ENCODE assay signal across 16 mouse cellular contexts in genomic region chr1:69103211-69103706, GRCm38 (mm10). TPM values are rescaled to one million over a fixed set of nuclear protein-coding genes. Genes with fewer than 3 reads are reported as not detected.
DNase-seq lines count a peak whose midpoint lies in the region; ATAC-seq lines count a peak whose summit lies in the region.
"Had no signal": no experiment of that assay in that cellular context is flagged by ENCODE, and none has a peak within 500 bp of the region (broad histone marks: within the 10 kb centered on the region; RNA-seq: fewer than 3 reads in every experiment).

No protein-coding gene starts in this region.

- no peak for ATAC-seq in heart, embryonic 14.5 days (ENCODE audit: insufficient number of reproducible peaks, insufficient read depth, low FRiP score, low read depth)
- ATAC-seq in forebrain, embryonic 14.5 days, result no peak
- ATAC-seq in midbrain, embryonic 13.5 days, result no peak

- H3K36me3 ChIP-seq in heart, embryonic 14.5 days (ENCODE audit: control insufficient read depth, insufficient read depth, low read length), result no peaks in the 10 kb centered on the region
- no peaks in the 10 kb centered on the region for H3K36me3 ChIP-seq in forebrain, embryonic 14.5 days (ENCODE audit: control insufficient read depth, insufficient read depth, low read length)
- H3K36me3 ChIP-seq in midbrain, embryonic 13.5 days, result no peaks in the 10 kb centered on the region
- H3K36me3 ChIP-seq: embryonic facial prominence, embryonic 13.5 days had no signal

- no peaks in the 10 kb centered on the region for H3K9me3 ChIP-seq in heart, embryonic 14.5 days (ENCODE audit: control insufficient read depth, low read length)
- no peaks in the 10 kb centered on the region for H3K9me3 ChIP-seq in forebrain, embryonic 14.5 days (replicated peaks; ENCODE audit: control insufficient read depth, low read length)
- H3K9me3 ChIP-seq in midbrain, embryonic 13.5 days, result no peaks in the 10 kb centered on the region
- H3K9me3 ChIP-seq: embryonic facial prominence, embryonic 13.5 days had no signal

- DNase-seq in cerebellum, postnatal 10 days, result peak; percentile 56 to 60
- DNase-seq in cerebellum, postnatal 4 days (ENCODE audit: low spot score in 2 of 2), result no peak
- no peak for DNase-seq in heart, postnatal 4 days
- DNase-seq in forebrain, embryonic 14.5 days (ENCODE audit: low spot score), result no peak
- DNase-seq in right cerebral cortex, postnatal 25 days, result no peak
- DNase-seq in cerebellum, postnatal 36 days, result no peak
- DNase-seq: adrenal gland, postnatal 10 days; heart, postnatal 36 days; kidney, adult 11 months; kidney, postnatal 25 days; lung, embryonic 14.5 days; thymus, postnatal 4 days had no signal

- H3K4me1 ChIP-seq in heart, embryonic 14.5 days (ENCODE audit: control insufficient read depth in 2 of 2, insufficient read depth in 2 of 2, low read length in 2 of 2), result peaks cover 0 to 10% of the 10 kb centered on the region in 2 experiments; a peak in 2 of 4 replicates
- H3K4me1 ChIP-seq in forebrain, embryonic 14.5 days (ENCODE audit: control insufficient read depth, insufficient read depth, low read length), result 0 out of 2 replicates have a peak, but pooled peaks cover 7% of the 10 kb centered on the region
- H3K4me1 ChIP-seq in midbrain, embryonic 13.5 days (replicated peaks), result peaks cover 31% of the 10 kb centered on the region

- peak overlapping the region; percentile 35 for H3K9ac ChIP-seq in heart, embryonic 14.5 days (ENCODE audit: low read length)
- no peak overlapping the region for H3K9ac ChIP-seq in forebrain, embryonic 14.5 days (ENCODE audit: low read length)
- peak overlapping the region; percentile 10; the same call in 1 of the 2 replicates for H3K9ac ChIP-seq in midbrain, embryonic 13.5 days (replicated peaks)
- H3K9ac ChIP-seq: embryonic facial prominence, embryonic 13.5 days; lung, embryonic 14.5 days had no signal

- 55% methylated on average over 6 of the region's 6 CpGs for WGBS in heart, embryonic 14.5 days
- 63% methylated on average over 6 of the region's 6 CpGs for WGBS in forebrain, embryonic 14.5 days
- WGBS in midbrain, embryonic 13.5 days, result 28% methylated on average over 6 of the region's 6 CpGs

- no peaks in the 10 kb centered on the region; the same call in 1 of the 2 replicates for H3K27me3 ChIP-seq in heart, embryonic 14.5 days (ENCODE audit: control insufficient read depth, insufficient read depth, low read length)
- H3K27me3 ChIP-seq in forebrain, embryonic 14.5 days (replicated peaks; ENCODE audit: control insufficient read depth, insufficient read depth, low read length), result peaks cover 16% of the 10 kb centered on the region
- H3K27me3 ChIP-seq in midbrain, embryonic 13.5 days, result no peaks in the 10 kb centered on the region
- H3K27me3 ChIP-seq: CH12.LX had no signal

- H3K27ac ChIP-seq in heart, embryonic 14.5 days (replicated peaks in 1 of 2; ENCODE audit: control insufficient read depth in 1 of 2, insufficient read depth in 1 of 2, low read depth in 2 of 2, low read length in 2 of 2), result no peak overlapping the region
- no peak overlapping the region for H3K27ac ChIP-seq in forebrain, embryonic 14.5 days (ENCODE audit: low read depth, low read length)
- peak overlapping the region; percentile 31; the same call in 1 of the 2 replicates for H3K27ac ChIP-seq in midbrain, embryonic 13.5 days
- H3K27ac ChIP-seq: embryonic facial prominence, embryonic 13.5 days had no signal

- no peak overlapping the region for H3K4me3 ChIP-seq in heart, embryonic 14.5 days (ENCODE audit: control insufficient read depth in 1 of 2, insufficient read depth in 1 of 2, low read depth in 1 of 2, low read length in 2 of 2)
- no peak overlapping the region for H3K4me3 ChIP-seq in forebrain, embryonic 14.5 days (ENCODE audit: low read depth, low read length)
- H3K4me3 ChIP-seq in midbrain, embryonic 13.5 days (replicated peaks), result 0 out of 2 replicates have a peak overlapping the region, but pooled peaks have one; percentile 10
- H3K4me3 ChIP-seq: embryonic facial prominence, embryonic 13.5 days had no signal

- H3K4me2 ChIP-seq in heart, embryonic 14.5 days (ENCODE audit: low read length), result peak overlapping the region; percentile 55
- H3K4me2 ChIP-seq in forebrain, embryonic 14.5 days (ENCODE audit: low read length), result peak overlapping the region; percentile 20; the same call in 1 of the 2 replicates
- H3K4me2 ChIP-seq in midbrain, embryonic 13.5 days (replicated peaks), result peak overlapping the region; percentile 32
- H3K4me2 ChIP-seq: embryonic facial prominence, embryonic 13.5 days; lung, embryonic 14.5 days had no signal

RNA-seq across cellular contexts. Expression of gene Erbb4, which starts 4.6 kb away (rescaled TPM):
- 13.4 and 13.8 TPM in 2 replicates for polyA plus RNA-seq in heart, embryonic 14.5 days (2014; fragmentation: Nextera tagmentation; extraction: Ambion mirVana)
- 10 to 100 TPM; 26.5 to 28.0 TPM for total RNA-seq in heart, postnatal 4 days (2021)
- 8.4 and 14.4 TPM in 2 replicates for polyA plus RNA-seq in forebrain, embryonic 14.5 days (2014; fragmentation: Nextera tagmentation; extraction: Ambion mirVana)
- 13.5 and 17.4 TPM in 2 replicates for polyA plus RNA-seq in midbrain, embryonic 13.5 days (2015; fragmentation: Nextera tagmentation; extraction: Ambion mirVana)
- total RNA-seq: CH12.LX had no signal

Comparison
In these comparisons a context has a peak if more than half of its experiments do, and no peak if none do; other contexts are left out.
1. DNase-seq: peak in cerebellum, postnatal 10 days (2 of 2); none in cerebellum, postnatal 4 days (0 of 2), heart, postnatal 4 days (single experiment), forebrain, embryonic 14.5 days (single experiment), right cerebral cortex, postnatal 25 days (single experiment) and cerebellum, postnatal 36 days (0 of 2).
2. Peak in every context shown above with its lines, with median percentiles within 50 percentile points of each other: H3K4me2 ChIP-seq.